Mouse (Mus musculus): ENCODE results near the gene Osm.
A peak's percentile ranks its signal among the peaks of the same experiment; 100 is the strongest.

DNA sequence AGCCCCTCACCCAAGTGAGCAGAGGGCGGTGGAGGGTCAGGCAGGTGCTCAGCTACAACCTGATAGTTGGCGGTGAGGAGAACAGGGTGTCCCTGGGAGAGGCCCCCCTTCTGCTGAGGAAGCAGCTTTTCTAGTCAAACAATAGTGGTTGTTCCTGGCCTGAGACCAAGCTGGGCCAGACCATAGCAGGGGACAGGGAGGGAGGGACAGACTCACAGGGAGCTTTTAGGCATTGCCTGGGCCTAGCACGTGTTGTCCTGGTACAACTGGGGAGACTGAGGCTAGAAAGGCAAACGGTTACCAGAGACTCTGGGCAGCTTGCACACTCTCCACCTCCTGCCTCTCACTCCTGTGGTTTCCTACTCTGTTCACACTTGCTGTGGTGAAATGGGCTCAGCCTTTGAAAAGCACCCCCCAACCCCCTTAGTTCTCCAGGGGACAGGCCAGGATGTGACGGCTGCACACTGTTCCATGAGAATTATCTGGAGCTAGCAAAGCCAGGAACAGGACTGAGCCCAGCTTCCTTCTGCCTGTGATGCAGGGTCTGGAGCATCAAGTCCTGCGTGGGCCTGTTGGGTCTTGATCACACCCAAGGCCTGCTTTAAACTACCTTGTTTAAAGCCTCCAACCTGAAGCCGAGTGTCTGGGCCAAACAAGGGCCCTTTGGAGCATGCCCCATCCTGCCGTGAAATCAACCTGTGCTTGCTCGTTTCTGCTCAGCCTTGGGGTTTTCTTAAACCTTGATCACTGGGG lies 19.8 kb upstream of the Osm start:
- TF ChIP-seq CTCF (IDR thresholded peaks at IDR 0.05): no peak
- TF ChIP-seq POLR2A (IDR thresholded peaks at IDR 0.05; ENCODE audit: insufficient read depth, low read depth, low read length): peak; percentile 80
- TF ChIP-seq EP300 (IDR thresholded peaks at IDR 0.05; ENCODE audit: insufficient read depth, low read depth, low read length): peak; percentile 97; the same call in 1 of the 2 replicates
